Mouse (Mus musculus): ENCODE measurements around the gene Stard5. TPM values are rescaled to one million over a fixed set of nuclear protein-coding genes. Genes with fewer than 3 reads are reported as not detected.

Gene Stard5
- polyA plus RNA-seq (2014; fragmentation: Nextera tagmentation; extraction: Ambion mirVana): 22.5 and 23.3 TPM in 2 replicates

- Histone ChIP-seq H3K27me3 (replicated peaks; ENCODE audit: control insufficient read depth, insufficient read depth, low read length) (no peaks in the 10 kb centered on the region), H3K4me1 (ENCODE audit: control insufficient read depth, insufficient read depth, low read length) (peaks cover 22% of the 10 kb centered on the region), H3K4me3 (ENCODE audit: low read depth, low read length) (peak within 1 kb of the TSS; percentile 49), H3K27ac (replicated peaks; ENCODE audit: low read depth, low read length) (peak within 1 kb of the TSS; percentile 79), H3K36me3 (ENCODE audit: control insufficient read depth, insufficient read depth, low read length) (0 out of 2 replicates have a peak, but pooled peaks cover 3% of the 10 kb centered on the region), H3K9me3 (ENCODE audit: control insufficient read depth, low read length) (no peaks in the 10 kb centered on the region), H3K9ac (ENCODE audit: low read depth, low read length) (peak within 1 kb of the TSS; percentile 76), H3K4me2 (ENCODE audit: low read depth, low read length) (peak within 1 kb of the TSS; percentile 57)
- peak; percentile 97 for ATAC-seq (ENCODE audit: low read depth)
- peak; percentile 97 for DNase-seq (ENCODE audit: low spot score)
- WGBS: under 1% methylated on average over 33 of the region's 35 CpGs
Observed at GRCm38 (mm10) chr7:83631828-83632681, at the start of gene Stard5. Stard5 (plus strand) TSS chr7:83631959.

DNA sequence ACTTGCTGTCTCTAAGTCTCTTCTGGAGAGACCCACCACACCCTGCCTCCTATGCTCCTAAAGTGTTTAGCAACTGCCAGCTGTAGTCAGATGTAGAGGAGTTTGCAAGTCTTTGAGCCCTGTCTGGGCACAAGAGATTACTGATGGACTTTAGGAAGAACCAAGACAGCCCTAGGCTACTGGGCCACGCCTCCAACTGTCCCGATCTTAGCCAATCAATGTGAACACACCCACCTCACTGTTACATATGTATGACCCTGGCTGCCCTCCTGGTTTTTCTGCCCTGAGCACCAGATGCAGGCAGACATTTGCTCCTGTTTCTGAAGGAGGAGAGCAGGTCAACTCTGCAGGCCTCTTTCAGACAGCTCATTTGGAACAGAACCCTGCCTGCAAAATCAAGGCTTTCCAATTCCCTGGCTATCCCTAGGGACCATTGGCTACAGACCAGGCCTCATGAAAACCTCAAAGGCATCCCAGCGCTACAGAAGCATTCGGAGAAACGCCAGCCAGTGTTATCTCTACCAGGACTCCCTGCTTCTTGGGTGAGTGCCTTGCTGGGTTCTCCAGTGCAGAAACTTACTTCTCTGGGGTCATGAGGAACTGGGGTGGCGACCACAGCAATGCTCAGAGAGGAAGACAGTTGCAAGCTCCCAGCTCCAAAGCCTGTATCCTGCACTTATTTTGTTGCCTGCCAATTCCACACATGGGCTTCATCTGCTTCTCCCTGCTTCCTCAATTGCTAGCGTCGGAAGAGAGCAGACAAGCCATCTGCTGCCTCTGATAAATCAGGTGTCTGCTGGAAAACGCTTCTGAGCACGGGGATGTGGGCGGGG is 46.9 kb upstream of the Stard5 start, which contains the start of gene Tmc3:
Gene Tmc3 (plus strand): TSS at position 289 of the 833 bp plus-strand sequence.
- ATAC-seq (ENCODE audit: low read depth): 0 out of 2 replicates have a peak, but pooled peaks have one; percentile 22
- Histone ChIP-seq H3K27me3 (replicated peaks; ENCODE audit: control insufficient read depth, insufficient read depth, low read length) (no peaks in the 10 kb centered on the region; the same call in 1 of the 2 replicates), H3K9me3 (ENCODE audit: control insufficient read depth, low read length) (no peaks in the 10 kb centered on the region), H3K36me3 (ENCODE audit: control insufficient read depth, insufficient read depth, low read length) (no peaks in the 10 kb centered on the region), H3K4me2 (ENCODE audit: low read depth, low read length) (peak within 1 kb of the TSS; percentile 26), H3K4me3 (ENCODE audit: low read depth, low read length) (no peak within 1 kb of the TSS), H3K9ac (ENCODE audit: low read depth, low read length) (no peak within 1 kb of the TSS), H3K4me1 (ENCODE audit: control insufficient read depth, insufficient read depth, low read length) (peaks cover 10% of the 10 kb centered on the region; the same call in 1 of the 2 replicates), H3K27ac (replicated peaks; ENCODE audit: low read depth, low read length) (no peak within 1 kb of the TSS; the same call in 1 of the 2 replicates)
- DNase-seq (ENCODE audit: low spot score): peak; percentile 59
- WGBS: 32% methylated on average over 11 of the region's 11 CpGs

- ATAC-seq (ENCODE audit: low read depth) (no peak), DNase-seq (ENCODE audit: low spot score) (no peak)
- Histone ChIP-seq H3K4me2 (ENCODE audit: low read depth, low read length) (no peak overlapping the region), H3K27me3 (replicated peaks; ENCODE audit: control insufficient read depth, insufficient read depth, low read length) (no peaks in the 10 kb centered on the region), H3K4me3 (ENCODE audit: low read depth, low read length) (no peak overlapping the region), H3K9me3 (ENCODE audit: control insufficient read depth, low read length) (no peaks in the 10 kb centered on the region), H3K27ac (replicated peaks; ENCODE audit: low read depth, low read length) (no peak overlapping the region), H3K4me1 (ENCODE audit: control insufficient read depth, insufficient read depth, low read length) (no peaks in the 10 kb centered on the region), H3K9ac (ENCODE audit: low read depth, low read length) (no peak overlapping the region), H3K36me3 (ENCODE audit: control insufficient read depth, insufficient read depth, low read length) (no peaks in the 10 kb centered on the region)
- WGBS: 82% methylated on average over 3 of the region's 3 CpGs
Observed at GRCm38 (mm10) chr7:83594056-83594455, 37.7 kb upstream of the Stard5 start.

DNA sequence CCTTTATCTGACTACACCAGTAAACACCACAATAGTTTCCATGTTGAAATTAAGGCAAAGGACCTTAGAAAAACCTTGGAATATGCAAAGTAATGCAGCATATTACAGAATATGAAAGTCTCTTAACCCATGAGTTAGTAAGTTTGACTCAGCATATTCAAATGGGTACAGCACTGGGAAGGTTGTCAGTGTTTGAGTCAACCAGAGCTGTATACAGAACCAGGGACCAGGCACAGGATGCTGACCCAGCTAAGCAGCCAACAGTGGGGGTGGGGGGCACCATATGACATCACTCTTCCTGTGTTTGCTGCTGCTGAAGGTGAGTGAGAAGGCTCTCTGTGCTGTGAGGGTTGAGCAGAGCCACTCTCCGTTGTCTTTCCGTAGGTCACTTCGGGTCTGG is 34.7 kb upstream of the Stard5 start:
- ATAC-seq (ENCODE audit: low read depth) (no peak), DNase-seq (ENCODE audit: low spot score) (no peak)
- Histone ChIP-seq H3K4me3 (ENCODE audit: low read depth, low read length) (no peak overlapping the region), H3K9ac (ENCODE audit: low read depth, low read length) (no peak overlapping the region), H3K4me1 (ENCODE audit: control insufficient read depth, insufficient read depth, low read length) (no peaks in the 10 kb centered on the region), H3K4me2 (ENCODE audit: low read depth, low read length) (no peak overlapping the region), H3K27me3 (replicated peaks; ENCODE audit: control insufficient read depth, insufficient read depth, low read length) (no peaks in the 10 kb centered on the region), H3K36me3 (ENCODE audit: control insufficient read depth, insufficient read depth, low read length) (no peaks in the 10 kb centered on the region), H3K9me3 (ENCODE audit: control insufficient read depth, low read length) (no peaks in the 10 kb centered on the region), H3K27ac (replicated peaks; ENCODE audit: low read depth, low read length) (no peak overlapping the region)
- 94% methylated on average over 3 of the region's 3 CpGs for WGBS

DNA sequence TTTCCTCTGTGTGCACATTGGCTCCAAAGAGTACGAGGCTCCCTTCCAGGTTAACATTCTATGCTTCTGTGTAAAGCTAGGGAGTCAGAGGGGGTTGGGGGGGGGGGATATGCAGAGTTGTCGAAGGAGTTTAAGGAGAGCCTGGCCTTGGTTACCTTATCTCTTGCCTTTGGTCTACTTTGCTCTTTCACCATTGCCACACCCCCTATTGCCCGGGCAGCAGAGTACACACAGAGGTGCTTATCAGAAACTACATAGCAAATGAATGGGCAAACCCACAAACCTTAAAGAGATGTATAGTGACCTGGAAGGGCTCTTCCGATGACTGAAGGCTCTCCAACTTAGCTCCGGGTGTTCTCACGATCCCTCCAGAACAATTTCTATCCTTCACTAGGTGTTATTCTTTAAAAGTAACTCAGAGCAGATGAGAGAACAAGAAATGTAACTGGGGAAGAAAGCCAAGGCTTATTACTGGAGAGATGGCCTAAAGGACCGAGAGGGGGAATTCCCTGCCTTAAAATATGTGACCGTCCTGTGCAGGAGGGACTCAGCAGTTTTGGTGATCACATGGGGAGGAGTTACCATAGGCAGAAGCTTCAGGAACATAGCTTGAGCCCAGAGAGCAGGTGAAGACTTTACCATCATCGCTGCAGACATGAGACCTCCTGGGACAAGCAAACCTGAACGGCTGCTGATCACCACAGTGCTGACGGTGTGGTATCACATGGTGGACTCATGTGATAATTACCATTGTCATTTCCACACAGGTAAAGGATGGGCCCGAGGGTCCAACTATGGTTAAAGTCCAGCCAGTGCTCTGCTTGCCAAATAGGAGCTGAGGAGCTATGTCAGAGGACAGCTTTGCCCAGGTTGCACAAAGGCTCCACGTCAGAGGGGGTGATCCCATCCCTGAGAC is 32.5 kb upstream of the Stard5 start:
- Histone ChIP-seq H3K9ac (ENCODE audit: low read depth, low read length) (no peak overlapping the region), H3K27ac (replicated peaks; ENCODE audit: low read depth, low read length) (no peak overlapping the region), H3K4me1 (ENCODE audit: control insufficient read depth, insufficient read depth, low read length) (no peaks in the 10 kb centered on the region), H3K4me2 (ENCODE audit: low read depth, low read length) (no peak overlapping the region), H3K4me3 (ENCODE audit: low read depth, low read length) (no peak overlapping the region), H3K9me3 (ENCODE audit: control insufficient read depth, low read length) (no peaks in the 10 kb centered on the region), H3K27me3 (replicated peaks; ENCODE audit: control insufficient read depth, insufficient read depth, low read length) (no peaks in the 10 kb centered on the region; the same call in 1 of the 2 replicates), H3K36me3 (ENCODE audit: control insufficient read depth, insufficient read depth, low read length) (no peaks in the 10 kb centered on the region)
- WGBS: 86% methylated on average over 13 of the region's 13 CpGs
- DNase-seq (ENCODE audit: low spot score) (no peak), ATAC-seq (ENCODE audit: low read depth) (no peak)

- Histone ChIP-seq H3K9me3 (ENCODE audit: control insufficient read depth, low read length) (no peaks in the 10 kb centered on the region), H3K9ac (ENCODE audit: low read depth, low read length) (no peak overlapping the region), H3K4me2 (ENCODE audit: low read depth, low read length) (no peak overlapping the region), H3K36me3 (ENCODE audit: control insufficient read depth, insufficient read depth, low read length) (no peaks in the 10 kb centered on the region), H3K4me1 (ENCODE audit: control insufficient read depth, insufficient read depth, low read length) (no peaks in the 10 kb centered on the region), H3K4me3 (ENCODE audit: low read depth, low read length) (no peak overlapping the region), H3K27me3 (replicated peaks; ENCODE audit: control insufficient read depth, insufficient read depth, low read length) (no peaks in the 10 kb centered on the region; the same call in 1 of the 2 replicates), H3K27ac (replicated peaks; ENCODE audit: low read depth, low read length) (no peak overlapping the region)
- ATAC-seq (ENCODE audit: low read depth) (no peak), DNase-seq (ENCODE audit: low spot score) (no peak)
- WGBS: 56% methylated on average over 8 of the region's 8 CpGs
Observed at GRCm38 (mm10) chr7:83599913-83600286, 31.9 kb upstream of the Stard5 start.

- no peak overlapping the region for H3K9ac ChIP-seq (ENCODE audit: low read depth, low read length)
- no peak overlapping the region for H3K4me2 ChIP-seq (ENCODE audit: low read depth, low read length)
- H3K27me3 ChIP-seq (replicated peaks; ENCODE audit: control insufficient read depth, insufficient read depth, low read length): no peaks in the 10 kb centered on the region; the same call in 1 of the 2 replicates
- DNase-seq (ENCODE audit: low spot score): peak; percentile 33
- H3K4me3 ChIP-seq (ENCODE audit: low read depth, low read length): no peak overlapping the region
- no peaks in the 10 kb centered on the region for H3K4me1 ChIP-seq (ENCODE audit: control insufficient read depth, insufficient read depth, low read length)
- H3K36me3 ChIP-seq (ENCODE audit: control insufficient read depth, insufficient read depth, low read length): no peaks in the 10 kb centered on the region
- WGBS: 71% methylated on average over 7 of the region's 7 CpGs
- H3K27ac ChIP-seq (replicated peaks; ENCODE audit: low read depth, low read length): no peak overlapping the region
- peak; percentile 76 for ATAC-seq (ENCODE audit: low read depth)
- no peaks in the 10 kb centered on the region for H3K9me3 ChIP-seq (ENCODE audit: control insufficient read depth, low read length)
Observed at GRCm38 (mm10) chr7:83604180-83604944, 27.4 kb upstream of the Stard5 start.
